24 mouse cellular contexts compared by ENCODE assay signal in the genomic region with DNA sequence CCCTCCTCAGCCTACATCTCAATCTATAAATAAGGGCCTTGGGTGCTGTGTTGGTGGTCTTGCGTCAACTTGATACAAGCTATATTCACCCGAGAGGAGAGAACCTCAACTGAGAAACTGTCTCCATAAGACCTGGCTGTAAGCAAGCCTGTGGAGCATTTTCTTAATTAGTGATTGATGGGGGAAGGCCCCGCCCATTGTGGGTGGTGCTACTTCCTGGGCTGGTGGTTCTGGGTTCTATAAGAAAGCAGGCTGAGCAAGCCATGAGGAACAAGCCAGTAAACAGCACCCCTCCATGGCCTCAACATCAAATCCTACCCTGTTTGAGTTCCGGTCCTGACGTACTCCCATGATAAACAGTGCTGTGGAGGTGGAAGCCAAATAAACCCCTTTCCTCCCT. TPM values are rescaled to one million over a fixed set of nuclear protein-coding genes. Genes with fewer than 3 reads are reported as not detected.
DNase-seq lines count a peak whose midpoint lies in the region; ATAC-seq and TF ChIP-seq lines count a peak whose summit lies in the region.
"Had no signal": no experiment of that assay in that cellular context is flagged by ENCODE, and none has a peak within 500 bp of the region (broad histone marks: within the 10 kb centered on the region; RNA-seq: fewer than 3 reads in every experiment).

No protein-coding gene starts in this region.

- 84% methylated on average over 5 of the region's 5 CpGs for WGBS in heart, embryonic 11.5 days (ENCODE audit: insufficient replicate concordance)
- 90% methylated on average over 5 of the region's 5 CpGs for WGBS in kidney, postnatal 0 days
- WGBS in kidney, embryonic 14.5 days: 91% methylated on average over 5 of the region's 5 CpGs

- TF ChIP-seq CTCF in kidney, postnatal 0 days (IDR thresholded peaks at IDR 0.05; ENCODE audit: low read depth): no peak

- no peak for DNase-seq in heart, postnatal 4 days
- DNase-seq in kidney, postnatal 0 days (ENCODE audit: low spot score): no peak
- peak; percentile 71 for DNase-seq in R1 (ENCODE audit: low read depth, low spot score)
- no peak for DNase-seq in embryo, embryonic 10 days (ENCODE audit: low spot score)
- DNase-seq: adrenal gland, postnatal 36 days; cerebellum, adult 11 months; cerebellum, adult 9-11 months; forebrain, postnatal 0 days; kidney, adult 11 months; layer of hippocampus, adult 9-11 months; right cerebral cortex, adult 18-20 months; right cerebral cortex, postnatal 4 days; thymus, postnatal 25 days had no signal

- no peak overlapping the region for H3K9ac ChIP-seq in heart, embryonic 11.5 days (ENCODE audit: low read depth, low read length)
- no peak overlapping the region for H3K9ac ChIP-seq in kidney, postnatal 0 days (ENCODE audit: low read depth, low read length)
- H3K9ac ChIP-seq in kidney, embryonic 14.5 days (ENCODE audit: low read depth, low read length): no peak overlapping the region
- H3K9ac ChIP-seq: forebrain, postnatal 0 days; limb, embryonic 13.5 days; liver, embryonic 14.5 days; midbrain, embryonic 12.5 days; neural tube, embryonic 15.5 days; stomach, embryonic 15.5 days had no signal

- 0 out of 2 replicates have a peak overlapping the region, but pooled peaks have one; percentile 79 for H3K27ac ChIP-seq in heart, embryonic 11.5 days (ENCODE audit: low read depth, low read length)
- 0 out of 2 replicates have a peak overlapping the region, but pooled peaks have one; percentile 61 for H3K27ac ChIP-seq in kidney, postnatal 0 days
- no peak overlapping the region for H3K27ac ChIP-seq in kidney, embryonic 14.5 days (ENCODE audit: low read depth, low read length)
- peak overlapping the region; percentile 95 for H3K27ac ChIP-seq in brown adipose tissue, adult 24 weeks (replicated peaks; ENCODE audit: low read depth, low read length)
- H3K27ac ChIP-seq: hindbrain, postnatal 0 days; limb, embryonic 13.5 days; liver, embryonic 14.5 days; midbrain, embryonic 12.5 days; neural tube, embryonic 15.5 days had no signal

- H3K4me3 ChIP-seq in heart, embryonic 11.5 days (ENCODE audit: low read depth, low read length): no peak overlapping the region
- no peak overlapping the region for H3K4me3 ChIP-seq in kidney, postnatal 0 days (replicated peaks; ENCODE audit: low read depth, low read length)
- no peak overlapping the region for H3K4me3 ChIP-seq in kidney, embryonic 14.5 days (ENCODE audit: low read length)
- no peak overlapping the region for H3K4me3 ChIP-seq in brown adipose tissue, adult 24 weeks (ENCODE audit: insufficient read depth, low read depth, low read length)
- H3K4me3 ChIP-seq: hindbrain, embryonic 10.5 days; limb, embryonic 13.5 days; midbrain, embryonic 12.5 days; neural tube, embryonic 15.5 days; stomach, embryonic 15.5 days had no signal

- no peaks in the 10 kb centered on the region for H3K9me3 ChIP-seq in heart, embryonic 11.5 days (replicated peaks; ENCODE audit: control insufficient read depth, low read length)
- no peaks in the 10 kb centered on the region for H3K9me3 ChIP-seq in kidney, postnatal 0 days (replicated peaks; ENCODE audit: low read length)
- no peaks in the 10 kb centered on the region for H3K9me3 ChIP-seq in kidney, embryonic 14.5 days (ENCODE audit: control insufficient read depth, low read length)
- H3K9me3 ChIP-seq: embryonic facial prominence, embryonic 10.5 days; hindbrain, embryonic 10.5 days; limb, embryonic 13.5 days; midbrain, embryonic 12.5 days; neural tube, embryonic 15.5 days; stomach, embryonic 15.5 days had no signal

- no peak for ATAC-seq in heart, embryonic 11.5 days (replicated peaks; ENCODE audit: insufficient number of reproducible peaks, low FRiP score, low TSS enrichment)
- no peak for ATAC-seq in kidney, postnatal 0 days (replicated peaks; ENCODE audit: low FRiP score, low read depth)
- no peak for ATAC-seq in kidney, embryonic 14.5 days (ENCODE audit: low FRiP score, low TSS enrichment)
- ATAC-seq: forebrain, postnatal 0 days; hindbrain, postnatal 0 days had no signal

- H3K4me1 ChIP-seq in heart, embryonic 11.5 days (ENCODE audit: control insufficient read depth, insufficient read depth, low read length): peaks cover 20% of the 10 kb centered on the region
- H3K4me1 ChIP-seq in kidney, postnatal 0 days (replicated peaks; ENCODE audit: insufficient read depth, low read length): peaks cover 6% of the 10 kb centered on the region; the same call in 1 of the 2 replicates
- peaks cover 9% of the 10 kb centered on the region for H3K4me1 ChIP-seq in kidney, embryonic 14.5 days (ENCODE audit: control insufficient read depth, insufficient read depth, low read length)
- H3K4me1 ChIP-seq in brown adipose tissue, adult 24 weeks (ENCODE audit: control insufficient read depth, insufficient read depth, insufficient read length, low read length): peaks cover 9% of the 10 kb centered on the region
- H3K4me1 ChIP-seq: limb, embryonic 13.5 days had no signal

- H3K4me2 ChIP-seq in heart, embryonic 11.5 days: no peak overlapping the region
- no peak overlapping the region for H3K4me2 ChIP-seq in kidney, postnatal 0 days (ENCODE audit: low read length)
- H3K4me2 ChIP-seq in kidney, embryonic 14.5 days (replicated peaks; ENCODE audit: low read depth, low read length): no peak overlapping the region
- H3K4me2 ChIP-seq: limb, embryonic 13.5 days; midbrain, embryonic 12.5 days; neural tube, embryonic 15.5 days; stomach, embryonic 15.5 days had no signal

- no peaks in the 10 kb centered on the region for H3K27me3 ChIP-seq in heart, embryonic 11.5 days (ENCODE audit: control insufficient read depth, insufficient read depth, low read length)
- H3K27me3 ChIP-seq in kidney, postnatal 0 days (ENCODE audit: insufficient read depth, low read length): no peaks in the 10 kb centered on the region
- no peaks in the 10 kb centered on the region for H3K27me3 ChIP-seq in kidney, embryonic 14.5 days (ENCODE audit: control insufficient read depth, insufficient read depth, low read length)
- H3K27me3 ChIP-seq: limb, embryonic 13.5 days; midbrain, embryonic 12.5 days; neural tube, embryonic 15.5 days; stomach, embryonic 15.5 days had no signal

- H3K36me3 ChIP-seq in heart, embryonic 11.5 days (ENCODE audit: control insufficient read depth, insufficient read depth, low read length): no peaks in the 10 kb centered on the region
- H3K36me3 ChIP-seq in kidney, postnatal 0 days (ENCODE audit: insufficient read depth, low read length): no peaks in the 10 kb centered on the region
- H3K36me3 ChIP-seq in kidney, embryonic 14.5 days (ENCODE audit: control insufficient read depth, insufficient read depth, low read length): no peaks in the 10 kb centered on the region
- H3K36me3 ChIP-seq: embryonic facial prominence, embryonic 10.5 days; hindbrain, embryonic 10.5 days; limb, embryonic 13.5 days; midbrain, embryonic 12.5 days; neural tube, embryonic 15.5 days; stomach, embryonic 15.5 days had no signal

RNA-seq across cellular contexts. Expression of a gene that starts 8.8 kb away (rescaled TPM):
- polyA plus RNA-seq in heart, embryonic 11.5 days (2014; fragmentation: Nextera tagmentation; extraction: Ambion mirVana): 9.4 and 10.5 TPM in 2 replicates
- 10 to 100 TPM; 17.9 to 20.5 TPM for total RNA-seq in heart, postnatal 4 days (2021)
- 7.0 and 7.9 TPM in 2 replicates for polyA plus RNA-seq in kidney, postnatal 0 days (2015; fragmentation: Nextera tagmentation; extraction: Ambion mirVana)
- 2.4 and 2.8 TPM in 2 replicates for polyA plus RNA-seq in kidney, embryonic 14.5 days (2014; fragmentation: Nextera tagmentation; extraction: Ambion mirVana)
- polyA plus RNA-seq in brown adipose tissue, adult 24 weeks (2012; ENCODE audit: insufficient read depth, insufficient read length, missing spikeins): 3.5 and 3.8 TPM in 2 replicates

RNA-seq across cellular contexts. Expression of a gene that starts 47.1 kb away (rescaled TPM):
- 27.9 and 28.2 TPM in 2 replicates for polyA plus RNA-seq in heart, embryonic 11.5 days (2014; fragmentation: Nextera tagmentation; extraction: Ambion mirVana)
- 10 to 100 TPM; 29.2 to 35.0 TPM for total RNA-seq in heart, postnatal 4 days (2021)
- polyA plus RNA-seq in kidney, postnatal 0 days (2015; fragmentation: Nextera tagmentation; extraction: Ambion mirVana): 30.9 and 37.6 TPM in 2 replicates
- polyA plus RNA-seq in kidney, embryonic 14.5 days (2014; fragmentation: Nextera tagmentation; extraction: Ambion mirVana): 31.6 and 35.8 TPM in 2 replicates
- 27.0 and 33.3 TPM in 2 replicates for polyA plus RNA-seq in brown adipose tissue, adult 24 weeks (2012; ENCODE audit: insufficient read depth, insufficient read length, missing spikeins)

RNA-seq across cellular contexts. Expression of a gene that starts 58.6 kb away (rescaled TPM):
- 24.3 and 26.1 TPM in 2 replicates for polyA plus RNA-seq in heart, embryonic 11.5 days (2014; fragmentation: Nextera tagmentation; extraction: Ambion mirVana)
- 10 to 100 TPM; 21.6 to 21.7 TPM for total RNA-seq in heart, postnatal 4 days (2021)
- 18.3 and 20.4 TPM in 2 replicates for polyA plus RNA-seq in kidney, postnatal 0 days (2015; fragmentation: Nextera tagmentation; extraction: Ambion mirVana)
- 26.0 and 38.1 TPM in 2 replicates for polyA plus RNA-seq in kidney, embryonic 14.5 days (2014; fragmentation: Nextera tagmentation; extraction: Ambion mirVana)
- 6.5 and 11.0 TPM in 2 replicates for polyA plus RNA-seq in brown adipose tissue, adult 24 weeks (2012; ENCODE audit: insufficient read depth, insufficient read length, missing spikeins)
